8 mouse cellular contexts compared by ENCODE assay signal in the genomic region with DNA sequence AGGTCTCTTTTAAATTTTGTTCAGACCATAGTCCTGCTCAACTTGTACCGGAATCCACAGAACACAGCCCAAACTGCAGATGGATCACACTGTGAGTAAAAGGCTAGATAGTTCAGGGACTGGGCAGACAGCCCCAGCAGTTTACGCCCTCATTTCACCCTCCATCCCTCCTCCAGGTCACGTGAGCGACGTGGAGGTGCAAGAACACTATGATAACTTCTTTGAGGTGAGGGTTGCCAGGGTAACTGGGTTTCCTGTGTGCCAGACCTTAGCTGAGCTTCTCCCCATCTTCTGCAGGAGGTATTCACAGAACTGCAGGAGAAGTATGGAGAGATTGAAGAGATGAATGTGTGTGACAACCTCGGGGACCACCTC. TPM values are rescaled to one million over a fixed set of nuclear protein-coding genes. Genes with fewer than 3 reads are reported as not detected.
DNase-seq lines count a peak whose midpoint lies in the region; ATAC-seq and TF ChIP-seq lines count a peak whose summit lies in the region.
"Had no signal": no experiment of that assay in that cellular context is flagged by ENCODE, and none has a peak within 500 bp of the region (broad histone marks: within the 10 kb centered on the region; RNA-seq: fewer than 3 reads in every experiment).

No protein-coding gene starts in this region.

- intact Hi-C loops in left cerebral cortex, postnatal 25 days (cut with DNase I), result loop anchor here (1.0 kb wide), 1 partner anchor 24 kb away; a partner anchor contains a TSS

- H3K9me3 ChIP-seq in lung, postnatal 0 days (ENCODE audit: low read length), result no peaks in the 10 kb centered on the region
- no peaks in the 10 kb centered on the region for H3K9me3 ChIP-seq in embryonic facial prominence, embryonic 14.5 days (ENCODE audit: control insufficient read depth, low read length)
- H3K9me3 ChIP-seq in limb, embryonic 14.5 days (ENCODE audit: control insufficient read depth, low read length), result no peaks in the 10 kb centered on the region
- H3K9me3 ChIP-seq in stomach, embryonic 16.5 days (replicated peaks; ENCODE audit: control insufficient read depth, low read length), result no peaks in the 10 kb centered on the region

- H3K27me3 ChIP-seq in lung, postnatal 0 days (replicated peaks; ENCODE audit: insufficient read depth, low read length), result no peaks in the 10 kb centered on the region
- no peaks in the 10 kb centered on the region for H3K27me3 ChIP-seq in embryonic facial prominence, embryonic 14.5 days (replicated peaks; ENCODE audit: control insufficient read depth, insufficient read depth, low read length)
- H3K27me3 ChIP-seq in limb, embryonic 14.5 days (ENCODE audit: control insufficient read depth, insufficient read depth, low read length), result no peaks in the 10 kb centered on the region
- no peaks in the 10 kb centered on the region for H3K27me3 ChIP-seq in stomach, embryonic 16.5 days (ENCODE audit: control insufficient read depth, insufficient read depth, low read length)

- H3K4me3 ChIP-seq in lung, postnatal 0 days (ENCODE audit: low read depth, low read length), result peak overlapping the region; percentile 81
- H3K4me3 ChIP-seq in embryonic facial prominence, embryonic 14.5 days (ENCODE audit: low read depth, low read length), result peak overlapping the region; percentile 88
- H3K4me3 ChIP-seq in limb, embryonic 14.5 days (replicated peaks; ENCODE audit: low read length), result peak overlapping the region; percentile 74
- H3K4me3 ChIP-seq in stomach, embryonic 16.5 days (replicated peaks; ENCODE audit: low read length), result peak overlapping the region; percentile 70

- H3K4me1 ChIP-seq in lung, postnatal 0 days (ENCODE audit: insufficient read depth, low read depth, low read length), result peaks cover 6% of the 10 kb centered on the region; the same call in 1 of the 2 replicates
- peaks cover 4% of the 10 kb centered on the region; the same call in 1 of the 2 replicates for H3K4me1 ChIP-seq in embryonic facial prominence, embryonic 14.5 days (ENCODE audit: control insufficient read depth, insufficient read depth, low read length)
- peaks cover 10% of the 10 kb centered on the region for H3K4me1 ChIP-seq in limb, embryonic 14.5 days (ENCODE audit: control insufficient read depth, insufficient read depth, low read length)
- peaks cover 7% of the 10 kb centered on the region for H3K4me1 ChIP-seq in stomach, embryonic 16.5 days (ENCODE audit: control insufficient read depth, insufficient read depth, low read length)

- H3K36me3 ChIP-seq in lung, postnatal 0 days (ENCODE audit: insufficient read depth, low read length), result peaks cover 13% of the 10 kb centered on the region
- peaks cover 37% of the 10 kb centered on the region for H3K36me3 ChIP-seq in embryonic facial prominence, embryonic 14.5 days (ENCODE audit: control insufficient read depth, insufficient read depth, low read length)
- peaks cover 36% of the 10 kb centered on the region for H3K36me3 ChIP-seq in limb, embryonic 14.5 days (ENCODE audit: control insufficient read depth, insufficient read depth, low read length)
- peaks cover 15% of the 10 kb centered on the region; the same call in 1 of the 2 replicates for H3K36me3 ChIP-seq in stomach, embryonic 16.5 days (ENCODE audit: control insufficient read depth, insufficient read depth, low read length)

- no peak for TF ChIP-seq POLR2A in limb, embryonic 14.5 days (IDR thresholded peaks at IDR 0.05; ENCODE audit: borderline replicate concordance, extremely low read depth, insufficient read depth, insufficient read length)

- no peak for ATAC-seq in lung, postnatal 0 days
- no peak for ATAC-seq in embryonic facial prominence, embryonic 14.5 days (ENCODE audit: low read depth)
- ATAC-seq in limb, embryonic 14.5 days (ENCODE audit: low FRiP score, low read depth), result no peak
- no peak for ATAC-seq in stomach, embryonic 16.5 days (ENCODE audit: insufficient read depth, low FRiP score)

- DNase-seq in lung, postnatal 0 days (ENCODE audit: low spot score), result no peak
- DNase-seq in lung, postnatal 36 days, result no peak
- no peak for DNase-seq in embryonic facial prominence, embryonic 14.5 days (ENCODE audit: low spot score)
- DNase-seq in limb, embryonic 14.5 days (ENCODE audit: low spot score), result no peak
- no peak for DNase-seq in right cerebral cortex, postnatal 36 days (ENCODE audit: low spot score in 2 of 2)
- no peak for DNase-seq in left cerebral cortex, postnatal 25 days (ENCODE audit: low spot score in 2 of 2)

- peak overlapping the region; percentile 95; the same call in 1 of the 2 replicates for H3K27ac ChIP-seq in lung, postnatal 0 days (ENCODE audit: low read length)
- H3K27ac ChIP-seq in embryonic facial prominence, embryonic 14.5 days (replicated peaks; ENCODE audit: low read depth, low read length), result peak overlapping the region; percentile 62; the same call in 1 of the 2 replicates
- no peak overlapping the region for H3K27ac ChIP-seq in limb, embryonic 14.5 days (replicated peaks; ENCODE audit: low read depth, low read length)
- H3K27ac ChIP-seq in stomach, embryonic 16.5 days (ENCODE audit: low read length), result peak overlapping the region; percentile 97

- TF ChIP-seq EP300 in lung, postnatal 0 days (IDR thresholded peaks at IDR 0.05), result no peak

- peak overlapping the region; percentile 73 for H3K9ac ChIP-seq in lung, postnatal 0 days (replicated peaks; ENCODE audit: low read depth)
- H3K9ac ChIP-seq in embryonic facial prominence, embryonic 14.5 days (ENCODE audit: low read depth, low read length), result peak overlapping the region; percentile 85
- H3K9ac ChIP-seq in limb, embryonic 14.5 days (ENCODE audit: low read depth, low read length, severe bottlenecking), result peak overlapping the region; percentile 18; the same call in 1 of the 2 replicates
- H3K9ac ChIP-seq in stomach, embryonic 16.5 days (ENCODE audit: low read length), result peak overlapping the region; percentile 82

- TF ChIP-seq CTCF in lung, postnatal 0 days (IDR thresholded peaks at IDR 0.05), result no peak

- H3K4me2 ChIP-seq in lung, postnatal 0 days (replicated peaks; ENCODE audit: low read depth, low read length), result peak overlapping the region; percentile 72
- H3K4me2 ChIP-seq in embryonic facial prominence, embryonic 14.5 days (ENCODE audit: low read depth, low read length), result peak overlapping the region; percentile 65
- peak overlapping the region; percentile 52 for H3K4me2 ChIP-seq in limb, embryonic 14.5 days (replicated peaks; ENCODE audit: low read depth, low read length, severe bottlenecking)
- peak overlapping the region; percentile 57 for H3K4me2 ChIP-seq in stomach, embryonic 16.5 days (ENCODE audit: low read depth, low read length)

- WGBS in lung, postnatal 0 days, result 19% methylated on average over 6 of the region's 6 CpGs
- 26% methylated on average over 6 of the region's 6 CpGs for WGBS in embryonic facial prominence, embryonic 14.5 days
- WGBS in limb, embryonic 14.5 days, result 23% methylated on average over 6 of the region's 6 CpGs
- 14% methylated on average over 6 of the region's 6 CpGs for WGBS in stomach, embryonic 16.5 days

RNA-seq across cellular contexts. Expression of a gene that starts 0.5 kb away (rescaled TPM):
- polyA plus RNA-seq in lung, postnatal 0 days (2015; fragmentation: Nextera tagmentation; extraction: Ambion mirVana), result 173 and 184 TPM in 2 replicates
- polyA plus RNA-seq in embryonic facial prominence, embryonic 14.5 days (2014; fragmentation: Nextera tagmentation; extraction: Ambion mirVana), result 108 and 113 TPM in 2 replicates
- polyA plus RNA-seq in limb, embryonic 14.5 days (2012; rRNA removed), result 141 and 161 TPM in 2 replicates
- polyA plus RNA-seq in limb, embryonic 14.5 days (2014; fragmentation: Nextera tagmentation; extraction: Ambion mirVana), result 136 and 137 TPM in 2 replicates
- 137 and 156 TPM in 2 replicates for polyA plus RNA-seq in stomach, embryonic 16.5 days (2015; fragmentation: Nextera tagmentation; extraction: Ambion mirVana)
- total RNA-seq in left cerebral cortex, postnatal 25 days (2021), result 10 to 100 TPM; 82.7 to 90.1 TPM

RNA-seq across cellular contexts. Expression of a gene that starts 0.7 kb away (rescaled TPM):
- polyA plus RNA-seq in lung, postnatal 0 days (2015; fragmentation: Nextera tagmentation; extraction: Ambion mirVana), result 4.5 and 6.1 TPM in 2 replicates
- polyA plus RNA-seq in embryonic facial prominence, embryonic 14.5 days (2014; fragmentation: Nextera tagmentation; extraction: Ambion mirVana), result 4.7 and 5.1 TPM in 2 replicates
- 7.3 and 8.9 TPM in 2 replicates for polyA plus RNA-seq in limb, embryonic 14.5 days (2012; rRNA removed)
- 5.0 and 7.4 TPM in 2 replicates for polyA plus RNA-seq in limb, embryonic 14.5 days (2014; fragmentation: Nextera tagmentation; extraction: Ambion mirVana)
- 12.6 and 14.6 TPM in 2 replicates for polyA plus RNA-seq in stomach, embryonic 16.5 days (2015; fragmentation: Nextera tagmentation; extraction: Ambion mirVana)
- total RNA-seq in left cerebral cortex, postnatal 25 days (2021), result 1 to 10 TPM; 5.7 TPM

RNA-seq across cellular contexts. Expression of a gene that starts 0.8 kb away (rescaled TPM):
- polyA plus RNA-seq in lung, postnatal 0 days (2015; fragmentation: Nextera tagmentation; extraction: Ambion mirVana), result 75.0 and 86.0 TPM in 2 replicates
- 85.4 and 88.0 TPM in 2 replicates for polyA plus RNA-seq in embryonic facial prominence, embryonic 14.5 days (2014; fragmentation: Nextera tagmentation; extraction: Ambion mirVana)
- polyA plus RNA-seq in limb, embryonic 14.5 days (2012; rRNA removed), result 71.8 and 75.8 TPM in 2 replicates
- 95.6 and 99.2 TPM in 2 replicates for polyA plus RNA-seq in limb, embryonic 14.5 days (2014; fragmentation: Nextera tagmentation; extraction: Ambion mirVana)
- polyA plus RNA-seq in stomach, embryonic 16.5 days (2015; fragmentation: Nextera tagmentation; extraction: Ambion mirVana), result 73.4 and 80.7 TPM in 2 replicates
- 10 to 100 TPM; 57.2 to 69.2 TPM for total RNA-seq in left cerebral cortex, postnatal 25 days (2021)

RNA-seq across cellular contexts. Expression of a gene that starts 1.3 kb away (rescaled TPM):
- 1.2 and 3.2 TPM in 2 replicates for polyA plus RNA-seq in lung, postnatal 0 days (2015; fragmentation: Nextera tagmentation; extraction: Ambion mirVana)
- 2.1 and 2.9 TPM in 2 replicates for polyA plus RNA-seq in embryonic facial prominence, embryonic 14.5 days (2014; fragmentation: Nextera tagmentation; extraction: Ambion mirVana)
- polyA plus RNA-seq in limb, embryonic 14.5 days (2012; rRNA removed), result 5.2 and 6.0 TPM in 2 replicates
- polyA plus RNA-seq in limb, embryonic 14.5 days (2014; fragmentation: Nextera tagmentation; extraction: Ambion mirVana), result 1.7 and 4.9 TPM in 2 replicates
- 3.6 and 4.1 TPM in 2 replicates for polyA plus RNA-seq in stomach, embryonic 16.5 days (2015; fragmentation: Nextera tagmentation; extraction: Ambion mirVana)
- 1 to 10 TPM; 2.8 to 3.5 TPM for total RNA-seq in left cerebral cortex, postnatal 25 days (2021)
- total RNA-seq: hematopoietic stem cell, adult 5-6 weeks had no signal

RNA-seq across cellular contexts. Expression of a gene that starts 4.3 kb away (rescaled TPM):
- polyA plus RNA-seq in lung, postnatal 0 days (2015; fragmentation: Nextera tagmentation; extraction: Ambion mirVana), result 32.8 and 38.6 TPM in 2 replicates
- polyA plus RNA-seq in embryonic facial prominence, embryonic 14.5 days (2014; fragmentation: Nextera tagmentation; extraction: Ambion mirVana), result 45.7 and 50.5 TPM in 2 replicates
- 35.8 and 38.7 TPM in 2 replicates for polyA plus RNA-seq in limb, embryonic 14.5 days (2012; rRNA removed)
- polyA plus RNA-seq in limb, embryonic 14.5 days (2014; fragmentation: Nextera tagmentation; extraction: Ambion mirVana), result 38.5 and 45.8 TPM in 2 replicates
- polyA plus RNA-seq in stomach, embryonic 16.5 days (2015; fragmentation: Nextera tagmentation; extraction: Ambion mirVana), result 53.8 and 58.5 TPM in 2 replicates
- 10 to 100 TPM; 45.5 to 47.8 TPM for total RNA-seq in left cerebral cortex, postnatal 25 days (2021)

Comparison
In these comparisons a context has a peak if more than half of its experiments do, and no peak if none do; other contexts are left out.
1. H3K9ac ChIP-seq: peak in every context shown above with its lines; median percentile 85 in embryonic facial prominence, embryonic 14.5 days; 82 in stomach, embryonic 16.5 days; 73 in lung, postnatal 0 days; 18 in limb, embryonic 14.5 days.